Mouse (Mus musculus) heart, adult 10 weeks (tissue): ENCODE results near the gene Ehmt2. TPM values are rescaled to one million over a fixed set of nuclear protein-coding genes. Genes with fewer than 3 reads are reported as not detected.

Experiments used
- polyA plus RNA-seq: library from polyadenylated mRNA; stranded (reverse); fragments of 350-450 nt; fragmentation: Illumina TruSeq; extraction: RNeasy Lipid Tissue Mini Kit (QIAGEN cat#74804); gene quantifications from one replicate; pipeline ENCODE4 v1.2.3, GENCODE M21; 2014; ENCODE audit warnings: low read depth, low replicate concordance

Gene Ehmt2
- 40.6 TPM for polyA plus RNA-seq

GRCm38 (mm10) chr17:34898160-34898586 lies at the start of gene Ehmt2, which contains the start of gene C2:
Gene Ehmt2, plus strand, starts transcription at chr17:34898469.
Gene C2, minus strand, starts transcription at chr17:34898265.

GRCm38 (mm10) chr17:34849722-34850516 lies 48.4 kb upstream of the Ehmt2 start, which contains the start of the genes Skiv2l and Nelfe:
Gene Skiv2l, minus strand, starts transcription at chr17:34850210.
Gene Nelfe, plus strand, starts transcription at chr17:34850391.

GRCm38 (mm10) chr17:34862416-34863081 lies 35.7 kb upstream of the Ehmt2 start, which contains the start of gene Cfb:
Gene Cfb, minus strand, starts transcription at chr17:34862518.

GRCm38 (mm10) chr17:34879336-34879879 lies 18.9 kb upstream of the Ehmt2 start, which contains the start of gene Zbtb12:
Gene Zbtb12, plus strand, starts transcription at chr17:34879483.

GRCm38 (mm10) chr17:34881683-34882310 lies 16.5 kb upstream of the Ehmt2 start, which contains the start of gene Gm20547:
Gene Gm20547, minus strand, starts transcription at chr17:34882042.

GRCm38 (mm10) chr17:34913930-34914665 lies 15.8 kb downstream of the Ehmt2 start, which contains the start of gene Slc44a4:
Gene Slc44a4, plus strand, starts transcription at chr17:34914466.

GRCm38 (mm10) chr17:34931061-34931734 lies 32.9 kb downstream of the Ehmt2 start, which contains the start of gene Neu1:
Gene Neu1, plus strand, starts transcription at chr17:34931253.

GRCm38 (mm10) chr17:34959130-34959778 lies 61.0 kb downstream of the Ehmt2 start, which contains the start of gene Hspa1b:
Gene Hspa1b, minus strand, starts transcription at chr17:34959238.

Other genes starting within 250 kb of the Ehmt2 start
- 19.1 TPM for gene Tnxb, start 227.9 kb upstream of the Ehmt2 start, polyA plus RNA-seq
- 19.0 TPM for gene C4b, start 154.6 kb upstream of the Ehmt2 start, polyA plus RNA-seq
- gene Cyp21a1, start 93.9 kb upstream of the Ehmt2 start, polyA plus RNA-seq: not detected
- gene Stk19, start 61.5 kb upstream of the Ehmt2 start, polyA plus RNA-seq: 15.7 TPM
- 18.6 TPM for gene Dxo, start 61.5 kb upstream of the Ehmt2 start, polyA plus RNA-seq
- 20.6 TPM for gene Skiv2l, start 48.3 kb upstream of the Ehmt2 start, polyA plus RNA-seq
- gene Nelfe, start 48.1 kb upstream of the Ehmt2 start, polyA plus RNA-seq: 20.1 TPM
- 3.5 TPM for gene Cfb, start 36.0 kb upstream of the Ehmt2 start, polyA plus RNA-seq
- gene Zbtb12, start 19.0 kb upstream of the Ehmt2 start, polyA plus RNA-seq: 11.8 TPM
- not detected for gene Gm20547, start 16.4 kb upstream of the Ehmt2 start, polyA plus RNA-seq
- 5.3 TPM for gene C2, start 204 bp upstream of the Ehmt2 start, polyA plus RNA-seq
- gene Slc44a4, start 16.0 kb downstream of the Ehmt2 start, polyA plus RNA-seq: not detected
- 18.6 TPM for gene Neu1, start 32.8 kb downstream of the Ehmt2 start, polyA plus RNA-seq
- 7.8 TPM for gene Hspa1b, start 60.8 kb downstream of the Ehmt2 start, polyA plus RNA-seq
- gene Gm20481, start 71.4 kb downstream of the Ehmt2 start, polyA plus RNA-seq: not detected
- 10.2 TPM for gene Hspa1a, start 73.7 kb downstream of the Ehmt2 start, polyA plus RNA-seq
- gene Hspa1l, start 74.2 kb downstream of the Ehmt2 start, polyA plus RNA-seq: 9.2 TPM
- gene Lsm2, start 83.4 kb downstream of the Ehmt2 start, polyA plus RNA-seq: 17.0 TPM
- 20.7 TPM for gene Vars, start 102.5 kb downstream of the Ehmt2 start, polyA plus RNA-seq
- gene Vwa7, start 118.1 kb downstream of the Ehmt2 start, polyA plus RNA-seq: 6.5 TPM
- 0.58 TPM for gene Sapcd1, start 129.5 kb downstream of the Ehmt2 start, polyA plus RNA-seq
- 0.55 TPM for gene Msh5, start 148.3 kb downstream of the Ehmt2 start, polyA plus RNA-seq
- 50.4 TPM for gene Clic1, start 151.5 kb downstream of the Ehmt2 start, polyA plus RNA-seq
- gene Ddah2, start 160.6 kb downstream of the Ehmt2 start, polyA plus RNA-seq: 33.4 TPM
- not detected for gene Ly6g6c, start 166.9 kb downstream of the Ehmt2 start, polyA plus RNA-seq
- gene Mpig6b, start 167.7 kb downstream of the Ehmt2 start, polyA plus RNA-seq: not detected
- gene Ly6g6e, start 178.4 kb downstream of the Ehmt2 start, polyA plus RNA-seq: not detected
- gene Ly6g6d, start 179.6 kb downstream of the Ehmt2 start, polyA plus RNA-seq: not detected
- not detected for gene Ly6g6f, start 187.1 kb downstream of the Ehmt2 start, polyA plus RNA-seq
- 72.3 TPM for gene Abhd16a, start 190.8 kb downstream of the Ehmt2 start, polyA plus RNA-seq
- not detected for gene Ly6g5c, start 209.8 kb downstream of the Ehmt2 start, polyA plus RNA-seq
- gene Ly6g5b, start 217.0 kb downstream of the Ehmt2 start, polyA plus RNA-seq: 0.39 TPM
- gene Gpank1, start 223.0 kb downstream of the Ehmt2 start, polyA plus RNA-seq: 17.0 TPM
- 145 TPM for gene Csnk2b, start 223.6 kb downstream of the Ehmt2 start, polyA plus RNA-seq
- gene D17H6S53E, start 227.9 kb downstream of the Ehmt2 start, polyA plus RNA-seq: 22.9 TPM
- not detected for gene Apom, start 233.6 kb downstream of the Ehmt2 start, polyA plus RNA-seq
- 122 TPM for gene Bag6, start 236.7 kb downstream of the Ehmt2 start, polyA plus RNA-seq